In genomic region chr11:95825625-95826024, GRCm38 (mm10) we compare ENCODE assay signal across 10 mouse cellular contexts. TPM values are rescaled to one million over a fixed set of nuclear protein-coding genes. Genes with fewer than 3 reads are reported as not detected.
DNase-seq lines count a peak whose midpoint lies in the region; ATAC-seq and TF ChIP-seq lines count a peak whose summit lies in the region.
"Had no signal": no experiment of that assay in that cellular context is flagged by ENCODE, and none has a peak within 500 bp of the region (broad histone marks: within the 10 kb centered on the region; RNA-seq: fewer than 3 reads in every experiment).

No protein-coding gene starts in this region.

- H3K36me3 ChIP-seq in heart, embryonic 14.5 days (ENCODE audit: control insufficient read depth, insufficient read depth, low read length): no peaks in the 10 kb centered on the region
- H3K36me3 ChIP-seq in midbrain, embryonic 11.5 days (ENCODE audit: control insufficient read depth, insufficient read depth, low read length): no peaks in the 10 kb centered on the region
- H3K36me3 ChIP-seq in midbrain, embryonic 16.5 days (ENCODE audit: control insufficient read depth, insufficient read depth, low read length): no peaks in the 10 kb centered on the region
- H3K36me3 ChIP-seq in heart, embryonic 15.5 days: no peaks in the 10 kb centered on the region
- no peaks in the 10 kb centered on the region for H3K36me3 ChIP-seq in myocyte (ENCODE audit: control insufficient read depth, insufficient read depth)
- H3K36me3 ChIP-seq: midbrain, embryonic 13.5 days had no signal

- peaks cover 28% of the 10 kb centered on the region for H3K27me3 ChIP-seq in heart, embryonic 14.5 days (ENCODE audit: control insufficient read depth, insufficient read depth, low read length)
- peaks cover 55% of the 10 kb centered on the region for H3K27me3 ChIP-seq in midbrain, embryonic 11.5 days (ENCODE audit: control insufficient read depth, insufficient read depth, low read length)
- H3K27me3 ChIP-seq in midbrain, embryonic 16.5 days (ENCODE audit: control insufficient read depth, insufficient read depth, low read depth, low read length): peaks cover 68% of the 10 kb centered on the region
- H3K27me3 ChIP-seq in heart, embryonic 15.5 days: peaks cover 33% of the 10 kb centered on the region
- no peaks in the 10 kb centered on the region for H3K27me3 ChIP-seq in myocyte (ENCODE audit: control insufficient read depth, insufficient read depth, insufficient read length)

- no peak overlapping the region for H3K4me3 ChIP-seq in heart, embryonic 14.5 days (ENCODE audit: control insufficient read depth in 1 of 2, insufficient read depth in 1 of 2, low read depth in 1 of 2, low read length in 2 of 2)
- H3K4me3 ChIP-seq in midbrain, embryonic 11.5 days (ENCODE audit: low read depth, low read length): no peak overlapping the region
- no peak overlapping the region for H3K4me3 ChIP-seq in midbrain, embryonic 16.5 days (ENCODE audit: low read depth, low read length)
- H3K4me3 ChIP-seq in heart, embryonic 15.5 days: peak overlapping the region; percentile 67; the same call in 1 of the 2 replicates
- peak overlapping the region; percentile 86 for H3K4me3 ChIP-seq in myocyte

- TF ChIP-seq POLR2A in myocyte (IDR thresholded peaks at IDR 0.05; ENCODE audit: insufficient read length, low read depth): no peak

- H3K9me3 ChIP-seq in heart, embryonic 14.5 days (ENCODE audit: control insufficient read depth, low read length): no peaks in the 10 kb centered on the region
- H3K9me3 ChIP-seq in midbrain, embryonic 11.5 days (ENCODE audit: control insufficient read depth, low read length): no peaks in the 10 kb centered on the region
- H3K9me3 ChIP-seq in midbrain, embryonic 16.5 days (replicated peaks; ENCODE audit: control insufficient read depth, low read length, poor library complexity, severe bottlenecking): no peaks in the 10 kb centered on the region
- no peaks in the 10 kb centered on the region for H3K9me3 ChIP-seq in heart, embryonic 15.5 days (replicated peaks)
- H3K9me3 ChIP-seq: midbrain, embryonic 13.5 days had no signal

- no peak overlapping the region for H3ac ChIP-seq in myocyte (ENCODE audit: control insufficient read depth, insufficient read length)

- WGBS in heart, embryonic 14.5 days: 53% methylated on average over 3 of the region's 3 CpGs
- WGBS in midbrain, embryonic 11.5 days: 62% methylated on average over 3 of the region's 3 CpGs
- WGBS in midbrain, embryonic 16.5 days: 44% methylated on average over 3 of the region's 3 CpGs
- WGBS in heart, embryonic 15.5 days: 53% methylated on average over 3 of the region's 3 CpGs

- H3K4me2 ChIP-seq in heart, embryonic 14.5 days (ENCODE audit: low read length): no peak overlapping the region
- no peak overlapping the region for H3K4me2 ChIP-seq in midbrain, embryonic 11.5 days
- no peak overlapping the region for H3K4me2 ChIP-seq in midbrain, embryonic 16.5 days (ENCODE audit: low read length)
- H3K4me2 ChIP-seq in heart, embryonic 15.5 days: peak overlapping the region; percentile 98
- H3K4me2 ChIP-seq in myocyte (ENCODE audit: low read depth): peak overlapping the region; percentile 90

- no peak overlapping the region for H3K27ac ChIP-seq in heart, embryonic 14.5 days (replicated peaks in 1 of 2; ENCODE audit: control insufficient read depth in 1 of 2, insufficient read depth in 1 of 2, low read depth in 2 of 2, low read length in 2 of 2)
- no peak overlapping the region for H3K27ac ChIP-seq in midbrain, embryonic 11.5 days (ENCODE audit: low read depth, low read length)
- no peak overlapping the region for H3K27ac ChIP-seq in midbrain, embryonic 16.5 days (ENCODE audit: low read length)
- 0 out of 2 replicates have a peak overlapping the region, but pooled peaks have one; percentile 80 for H3K27ac ChIP-seq in heart, embryonic 15.5 days
- H3K27ac ChIP-seq: midbrain, embryonic 13.5 days had no signal

- no peak for DNase-seq in heart, postnatal 10 days
- peak; percentile 85 for DNase-seq in midbrain, embryonic 11.5 days (ENCODE audit: low spot score, missing footprints)
- no peak for DNase-seq in left cerebral cortex, adult 11 months (ENCODE audit: low spot score)
- DNase-seq: embryo, embryonic 11 days; forebrain, postnatal 0 days had no signal

- H3K4me1 ChIP-seq in heart, embryonic 14.5 days (ENCODE audit: control insufficient read depth in 2 of 2, insufficient read depth in 2 of 2, low read length in 2 of 2): peaks cover 2 to 22% of the 10 kb centered on the region in 2 experiments
- H3K4me1 ChIP-seq in midbrain, embryonic 11.5 days (ENCODE audit: control insufficient read depth, insufficient read depth, low read length): peaks cover 13% of the 10 kb centered on the region
- peaks cover 17% of the 10 kb centered on the region for H3K4me1 ChIP-seq in midbrain, embryonic 16.5 days (ENCODE audit: control insufficient read depth, insufficient read depth, low read length)
- peaks cover 38% of the 10 kb centered on the region for H3K4me1 ChIP-seq in heart, embryonic 15.5 days (replicated peaks)

- intact Hi-C loops in heart, postnatal 10 days (cut with DNase I): loop anchor here (2.0 kb wide), 1 partner anchor 31 kb away; no protein-coding TSS in a partner anchor

- no peak for ATAC-seq in heart, embryonic 14.5 days (ENCODE audit: insufficient number of reproducible peaks, insufficient read depth, low FRiP score, low read depth)
- ATAC-seq in midbrain, embryonic 11.5 days (ENCODE audit: low FRiP score): no peak
- no peak for ATAC-seq in midbrain, embryonic 16.5 days
- no peak for ATAC-seq in heart, embryonic 15.5 days (replicated peaks; ENCODE audit: insufficient number of reproducible peaks, insufficient read depth, low FRiP score, low read depth)
- ATAC-seq: forebrain, postnatal 0 days had no signal

- peak overlapping the region; percentile 77; the same call in 1 of the 2 replicates for H3K9ac ChIP-seq in heart, embryonic 14.5 days (ENCODE audit: low read length)
- no peak overlapping the region for H3K9ac ChIP-seq in midbrain, embryonic 11.5 days (ENCODE audit: low read length)
- H3K9ac ChIP-seq in midbrain, embryonic 16.5 days (ENCODE audit: low read depth, low read length): no peak overlapping the region
- peak overlapping the region; percentile 64; the same call in 1 of the 2 replicates for H3K9ac ChIP-seq in heart, embryonic 15.5 days

- H3K79me2 ChIP-seq in myocyte (ENCODE audit: control insufficient read depth, insufficient read depth): no peaks in the 10 kb centered on the region

TF ChIP-seq in myocyte, 11 proteins besides CTCF, POLR2A, EP300 and RAD21:
- TF ChIP-seq REST (IDR thresholded peaks at IDR 0.05; ENCODE audit: insufficient read depth, insufficient read length): no peak
- TF ChIP-seq MYOG (IDR thresholded peaks at IDR 0.05; ENCODE audit: control insufficient read depth in 1 of 3, insufficient read depth in 1 of 3, insufficient read length in 2 of 3, low read depth in 2 of 3): no peak
- no peak for TF ChIP-seq TCF12 (IDR thresholded peaks at IDR 0.05; ENCODE audit: insufficient read depth, poor library complexity, severe bottlenecking)
- TF ChIP-seq MYOD1 (IDR thresholded peaks at IDR 0.05; ENCODE audit: control insufficient read depth in 1 of 3, insufficient read length in 2 of 3, low read depth in 2 of 3): no peak
- no peak for TF ChIP-seq POLR2AphosphoS2 (IDR thresholded peaks at IDR 0.05; ENCODE audit: insufficient read length, low read depth)
- no peak for TF ChIP-seq E2F4 (IDR thresholded peaks at IDR 0.05; ENCODE audit: insufficient read depth)
- TF ChIP-seq USF1 (IDR thresholded peaks at IDR 0.05; ENCODE audit: low read depth): no peak
- TF ChIP-seq SRF (IDR thresholded peaks at IDR 0.05; ENCODE audit: control insufficient read depth, insufficient read length, low read depth): no peak
- no peak for TF ChIP-seq CEBPB (IDR thresholded peaks at IDR 0.05; ENCODE audit: insufficient read depth, poor library complexity, severe bottlenecking)
- TF ChIP-seq TCF3 (IDR thresholded peaks at IDR 0.05; ENCODE audit: insufficient read length, low read depth): no peak
- no peak for TF ChIP-seq MAX (IDR thresholded peaks at IDR 0.05; ENCODE audit: low read depth)

RNA-seq across cellular contexts. Expression of gene Phospho1, which starts 1.3 kb away (rescaled TPM):
- polyA plus RNA-seq in heart, embryonic 14.5 days (2014; fragmentation: Nextera tagmentation; extraction: Ambion mirVana): 2.9 and 4.4 TPM in 2 replicates
- 100 to 1,000 TPM; 129 to 148 TPM for total RNA-seq in heart, postnatal 10 days (2021)
- polyA plus RNA-seq in midbrain, embryonic 11.5 days (2014; fragmentation: Nextera tagmentation; extraction: Ambion mirVana): not detected in 2 replicates
- 0.43 and 0.45 TPM in 2 replicates for polyA plus RNA-seq in midbrain, embryonic 16.5 days (2015; fragmentation: Nextera tagmentation; extraction: Ambion mirVana)
- polyA plus RNA-seq in heart, embryonic 15.5 days (2015; fragmentation: Nextera tagmentation; extraction: Ambion mirVana): 4.5 and 5.3 TPM in 2 replicates
- 165 TPM for polyA plus RNA-seq in myocyte (2012; fragmentation: generic; extraction: Trizol)
- polyA plus RNA-seq: forebrain, postnatal 0 days; midbrain, embryonic 13.5 days had no signal

RNA-seq across cellular contexts. Expression of gene Gngt2, which starts 11.4 kb away (rescaled TPM):
- polyA plus RNA-seq in heart, embryonic 14.5 days (2014; fragmentation: Nextera tagmentation; extraction: Ambion mirVana): 34.1 and 34.2 TPM in 2 replicates
- total RNA-seq in heart, postnatal 10 days (2021): 10 to 100 TPM; 24.7 to 26.0 TPM
- polyA plus RNA-seq in midbrain, embryonic 11.5 days (2014; fragmentation: Nextera tagmentation; extraction: Ambion mirVana): 4.9 and 5.6 TPM in 2 replicates
- polyA plus RNA-seq in midbrain, embryonic 16.5 days (2015; fragmentation: Nextera tagmentation; extraction: Ambion mirVana): 2.6 TPM in 2 replicates
- 29.4 and 31.8 TPM in 2 replicates for polyA plus RNA-seq in heart, embryonic 15.5 days (2015; fragmentation: Nextera tagmentation; extraction: Ambion mirVana)
- 1.1 TPM for polyA plus RNA-seq in myocyte (2012; fragmentation: generic; extraction: Trizol)

RNA-seq across cellular contexts. Expression of gene Abi3, which starts 16.7 kb away (rescaled TPM):
- 9.0 and 11.4 TPM in 2 replicates for polyA plus RNA-seq in heart, embryonic 14.5 days (2014; fragmentation: Nextera tagmentation; extraction: Ambion mirVana)
- total RNA-seq in heart, postnatal 10 days (2021): 10 to 100 TPM; 16.2 to 21.1 TPM
- 1.2 and 2.1 TPM in 2 replicates for polyA plus RNA-seq in midbrain, embryonic 11.5 days (2014; fragmentation: Nextera tagmentation; extraction: Ambion mirVana)
- polyA plus RNA-seq in midbrain, embryonic 16.5 days (2015; fragmentation: Nextera tagmentation; extraction: Ambion mirVana): 1.2 and 1.9 TPM in 2 replicates
- polyA plus RNA-seq in heart, embryonic 15.5 days (2015; fragmentation: Nextera tagmentation; extraction: Ambion mirVana): 13.0 and 22.0 TPM in 2 replicates
- 1.5 TPM for polyA plus RNA-seq in myocyte (2012; fragmentation: generic; extraction: Trizol)

Comparison
In these comparisons a context has a peak if more than half of its experiments do, and no peak if none do; other contexts are left out.
1. H3K4me2 ChIP-seq: peak in heart, embryonic 15.5 days (single experiment) and myocyte (single experiment); none in heart, embryonic 14.5 days (single experiment), midbrain, embryonic 11.5 days (single experiment) and midbrain, embryonic 16.5 days (single experiment).
2. H3K4me3 ChIP-seq: peak in heart, embryonic 15.5 days (single experiment) and myocyte (single experiment); none in heart, embryonic 14.5 days (0 of 2), midbrain, embryonic 11.5 days (single experiment) and midbrain, embryonic 16.5 days (single experiment).
3. H3K9ac ChIP-seq: peak in heart, embryonic 14.5 days (single experiment) and heart, embryonic 15.5 days (single experiment); none in midbrain, embryonic 11.5 days (single experiment) and midbrain, embryonic 16.5 days (single experiment).
4. RNA of gene Phospho1, which starts 1.3 kb away (polyA plus RNA-seq): 165 TPM in myocyte (single experiment); 4.5 to 5.3 TPM in heart, embryonic 15.5 days, 2.9 to 4.4 TPM in heart, embryonic 14.5 days, 0.43 to 0.45 TPM in midbrain, embryonic 16.5 days and not detected in midbrain, embryonic 11.5 days; every median in the first group is over 10 times any median in the second.